Mouse (Mus musculus) gonadal fat pad, adult 2 months (tissue): ENCODE data around the gene Eif4a1. TPM values are rescaled to one million over a fixed set of nuclear protein-coding genes. Genes with fewer than 3 reads are reported as not detected.

Experiments
- DNase-seq: peaks from one replicate; pipeline ENCODE4 v3.0.0-alpha.2; 2012; ENCODE audit warnings: low read depth
- polyA plus RNA-seq: library from polyadenylated mRNA; depleted of rRNA; stranded (reverse); fragments of >200 nt; gene quantifications from 2 replicates; pipeline ENCODE4 v1.2.3, GENCODE M21; 2012

Eif4a1 gene
- polyA plus RNA-seq, 1 experiment: 352 TPM

DNA sequence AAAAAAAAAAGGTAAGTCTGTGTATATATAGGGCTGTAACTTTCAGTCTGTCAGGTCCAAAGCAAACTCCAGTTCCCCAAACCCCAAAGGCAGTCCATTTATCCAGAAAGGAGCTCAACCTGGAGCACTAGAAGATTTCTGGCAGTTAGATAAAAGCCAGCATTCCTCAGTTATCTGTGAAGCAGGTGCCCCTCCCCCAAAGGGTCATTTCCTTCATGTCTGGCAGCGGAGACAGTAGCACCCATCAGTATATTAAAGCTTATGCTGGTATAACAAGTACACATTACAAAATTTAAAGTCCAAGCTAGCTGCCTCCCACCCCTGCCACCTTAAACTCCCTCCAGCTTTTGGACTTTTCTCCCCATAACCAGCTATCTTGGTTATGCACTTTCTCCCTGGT is 27.4 kb upstream of the Eif4a1 start:
- no peak for DNase-seq

DNA sequence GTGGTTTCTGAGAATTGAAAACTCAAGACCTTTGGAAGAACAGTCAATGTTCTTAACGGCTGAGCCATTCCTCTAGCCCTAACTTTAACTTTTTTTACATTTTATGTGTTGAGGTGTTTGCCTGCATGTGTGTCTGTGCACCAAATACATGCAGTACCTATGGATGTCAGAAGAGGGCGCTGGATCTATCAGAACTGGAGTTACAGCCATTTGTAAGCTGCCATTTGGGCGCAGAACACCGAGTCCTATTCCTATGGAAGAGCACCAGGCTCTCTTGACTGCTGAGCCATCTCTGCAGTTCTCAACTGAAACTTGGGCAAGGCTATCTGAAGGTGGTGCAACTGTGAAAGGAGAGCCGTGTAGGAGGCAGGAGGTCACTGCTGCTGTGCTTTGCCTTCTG is 26.4 kb upstream of the Eif4a1 start:
- no peak for DNase-seq

GRCm38 (mm10) chr11:69697396-69697795 is 25.2 kb upstream of the Eif4a1 start:
- no peak for DNase-seq

GRCm38 (mm10) chr11:69695361-69696181 is 23.3 kb upstream of the Eif4a1 start, which contains the start of the genes Tnfsf12 and Tnfsfm13:
Tnfsf12 (minus strand) TSS chr11:69695849.
Tnfsfm13 (minus strand) TSS chr11:69696098.
- no peak for DNase-seq

GRCm38 (mm10) chr11:69695046-69695360 is 22.8 kb upstream of the Eif4a1 start:
- no peak for DNase-seq

GRCm38 (mm10) chr11:69693421-69693965 is 21.3 kb upstream of the Eif4a1 start:
- DNase-seq: no peak

DNA sequence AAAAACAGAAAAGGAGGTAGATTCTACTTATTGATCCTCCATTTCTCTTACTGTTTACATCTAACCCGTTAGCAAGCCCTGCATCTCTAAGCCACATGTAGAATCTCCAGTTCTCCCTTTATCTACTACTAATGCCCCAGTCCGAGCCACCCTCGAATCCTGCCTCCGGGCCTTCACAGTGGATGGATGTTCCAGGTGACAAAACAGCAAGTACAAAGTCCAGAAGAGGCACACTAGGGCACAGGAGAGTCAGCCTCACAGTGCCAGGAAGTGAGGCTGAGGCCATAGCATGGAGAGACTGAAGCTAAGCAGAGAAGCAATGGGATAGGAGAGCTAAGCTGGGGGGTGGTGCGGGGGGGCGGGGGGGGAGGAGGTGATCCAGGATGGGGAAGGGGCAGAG is 20.6 kb upstream of the Eif4a1 start:
- DNase-seq: no peak

- DNase-seq: no peak
Observed at GRCm38 (mm10) chr11:69692196-69692811, 20.1 kb upstream of the Eif4a1 start.

GRCm38 (mm10) chr11:69689891-69690290 is 17.7 kb upstream of the Eif4a1 start:
- no peak for DNase-seq

- no peak for DNase-seq
Observed at GRCm38 (mm10) chr11:69687061-69687460, 14.8 kb upstream of the Eif4a1 start.

GRCm38 (mm10) chr11:69686377-69686776 is 14.2 kb upstream of the Eif4a1 start:
- DNase-seq: no peak

GRCm38 (mm10) chr11:69685526-69686148 is 13.4 kb upstream of the Eif4a1 start, which contains the start of gene Tnfsf13:
Tnfsf13 (minus strand) TSS chr11:69685784.
- no peak for DNase-seq

DNA sequence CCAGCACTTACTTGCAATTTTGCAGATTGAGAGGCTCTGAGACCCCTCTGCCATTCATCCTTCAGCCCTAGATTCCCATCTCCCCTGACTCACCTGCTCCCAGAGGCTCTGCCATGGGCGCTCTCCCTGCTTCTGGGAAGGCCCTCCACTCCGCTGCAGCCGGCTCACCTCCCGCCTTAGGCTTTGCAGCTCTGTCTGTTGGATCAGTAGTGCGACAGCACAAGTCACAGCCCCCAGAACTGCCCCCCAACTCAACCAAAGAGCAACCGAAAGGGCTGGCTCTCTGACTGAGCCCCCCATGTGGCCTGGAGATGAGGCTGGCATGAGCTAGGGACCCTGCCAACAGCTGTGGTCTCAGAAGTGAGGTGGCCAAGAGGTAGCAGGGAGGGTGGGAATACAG is 12.7 kb upstream of the Eif4a1 start:
- DNase-seq: no peak

GRCm38 (mm10) chr11:69684128-69684745 is 12.0 kb upstream of the Eif4a1 start:
- no peak for DNase-seq

- no peak for DNase-seq
Observed at GRCm38 (mm10) chr11:69683576-69683975, 11.4 kb upstream of the Eif4a1 start.

DNA sequence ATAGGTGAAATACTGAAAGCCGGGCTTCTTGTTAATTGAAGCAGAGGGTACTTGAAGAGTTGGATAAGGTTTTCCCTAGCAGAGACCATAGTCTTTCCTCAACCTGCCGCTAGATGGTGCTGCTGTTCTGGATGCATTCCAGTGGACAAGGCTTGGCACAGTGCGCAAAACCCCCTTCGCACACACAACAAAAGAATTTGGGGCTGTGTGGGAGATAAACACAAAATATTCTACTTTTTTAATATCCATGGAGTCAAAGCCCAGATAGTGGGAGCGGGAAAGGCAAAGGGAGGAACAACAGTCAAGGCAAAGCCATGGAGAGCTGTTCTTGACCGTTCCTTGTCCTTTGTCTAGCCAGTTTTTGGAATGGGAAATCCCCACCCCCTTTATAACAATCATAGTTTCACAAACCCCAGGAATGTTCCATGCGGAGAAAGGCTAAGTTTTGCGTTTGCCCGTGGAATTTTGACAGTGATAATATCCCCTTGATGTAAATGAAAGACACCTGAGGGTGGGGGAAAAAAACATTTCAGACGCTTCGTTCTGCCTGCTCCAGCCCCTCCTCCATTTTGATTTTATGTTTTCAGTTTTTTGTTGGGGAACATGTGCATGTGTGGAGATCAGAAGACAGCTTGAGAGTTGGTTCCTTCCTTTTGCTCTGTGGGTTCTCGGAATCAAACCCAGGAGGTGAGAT is 10.8 kb upstream of the Eif4a1 start:
- DNase-seq: no peak

DNA sequence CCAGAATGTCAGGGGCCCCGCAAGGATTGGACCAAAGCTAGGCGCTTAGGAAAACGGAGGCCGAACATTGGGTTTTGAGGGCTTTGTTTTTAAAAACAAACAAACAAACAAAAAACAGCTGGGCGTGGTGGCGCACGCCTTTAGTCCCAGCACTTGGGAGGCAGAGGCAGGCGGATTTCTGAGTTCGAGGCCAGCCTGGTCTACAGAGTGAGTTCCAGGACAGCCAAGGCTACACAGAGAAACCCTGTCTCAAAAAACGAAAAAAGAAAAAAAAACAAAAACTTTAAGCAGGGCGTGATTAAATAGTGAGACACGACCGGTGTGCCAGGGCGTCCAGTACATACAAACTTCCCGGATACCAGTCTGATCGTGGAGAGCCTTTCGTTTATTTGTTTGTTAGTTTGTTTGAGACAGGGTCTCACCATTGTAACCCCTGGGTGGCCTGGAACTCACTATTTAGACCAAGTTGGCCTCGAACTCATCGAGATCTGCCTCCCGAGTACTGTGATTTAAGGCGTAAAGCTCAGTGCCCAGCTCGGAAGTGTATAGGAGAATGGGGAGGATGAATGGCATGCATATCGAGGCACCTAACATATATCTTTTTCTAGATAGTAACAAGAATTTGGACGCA is 10.1 kb upstream of the Eif4a1 start:
- DNase-seq: no peak

DNA sequence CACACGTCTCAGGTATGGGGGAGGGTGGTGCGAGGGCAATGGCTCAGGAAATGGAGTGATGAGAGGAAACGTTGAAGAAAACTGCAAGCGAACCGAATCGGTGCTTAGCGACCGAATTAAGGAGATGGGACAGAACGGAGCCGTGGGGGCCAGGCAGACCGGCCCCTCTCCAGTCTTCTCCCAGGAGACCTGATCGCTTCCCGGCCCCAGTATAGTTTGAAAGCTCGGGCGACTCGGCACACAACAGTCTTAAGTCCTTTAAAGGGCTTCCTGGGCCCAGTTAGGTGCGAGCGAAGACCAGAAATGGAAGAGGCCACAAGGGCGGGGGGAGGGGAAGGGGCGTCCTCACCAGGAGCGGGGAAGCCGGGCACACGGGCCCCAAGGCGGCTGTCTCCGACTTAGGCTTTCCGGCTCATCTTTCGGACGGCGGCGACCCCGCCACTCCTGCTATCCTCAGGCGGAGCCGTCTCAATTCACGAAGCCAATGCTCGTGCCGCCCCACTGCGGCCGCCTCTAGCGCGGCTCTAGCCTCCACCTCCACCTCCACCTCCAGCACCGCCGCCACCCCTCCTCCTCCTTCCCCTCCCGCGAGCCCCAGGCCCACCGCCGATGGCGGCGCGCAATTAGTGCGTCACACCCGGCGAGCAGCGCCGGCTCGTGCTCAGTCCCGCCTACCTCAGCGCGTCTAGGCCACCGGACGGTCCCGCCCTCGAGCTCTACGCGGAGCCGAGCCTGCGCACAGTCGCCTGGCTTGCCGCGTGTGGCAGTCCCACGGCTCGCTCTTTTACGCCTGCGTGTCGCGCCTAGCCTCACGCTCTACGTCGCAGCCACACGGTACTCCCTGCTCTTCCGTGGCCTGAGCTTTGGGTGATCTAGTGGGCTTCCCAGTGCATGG is 9.3 kb upstream of the Eif4a1 start, which contains the start of gene Senp3:
Senp3 (minus strand) TSS at position 771 of the 895 bp plus-strand sequence.
- no peak for DNase-seq

DNA sequence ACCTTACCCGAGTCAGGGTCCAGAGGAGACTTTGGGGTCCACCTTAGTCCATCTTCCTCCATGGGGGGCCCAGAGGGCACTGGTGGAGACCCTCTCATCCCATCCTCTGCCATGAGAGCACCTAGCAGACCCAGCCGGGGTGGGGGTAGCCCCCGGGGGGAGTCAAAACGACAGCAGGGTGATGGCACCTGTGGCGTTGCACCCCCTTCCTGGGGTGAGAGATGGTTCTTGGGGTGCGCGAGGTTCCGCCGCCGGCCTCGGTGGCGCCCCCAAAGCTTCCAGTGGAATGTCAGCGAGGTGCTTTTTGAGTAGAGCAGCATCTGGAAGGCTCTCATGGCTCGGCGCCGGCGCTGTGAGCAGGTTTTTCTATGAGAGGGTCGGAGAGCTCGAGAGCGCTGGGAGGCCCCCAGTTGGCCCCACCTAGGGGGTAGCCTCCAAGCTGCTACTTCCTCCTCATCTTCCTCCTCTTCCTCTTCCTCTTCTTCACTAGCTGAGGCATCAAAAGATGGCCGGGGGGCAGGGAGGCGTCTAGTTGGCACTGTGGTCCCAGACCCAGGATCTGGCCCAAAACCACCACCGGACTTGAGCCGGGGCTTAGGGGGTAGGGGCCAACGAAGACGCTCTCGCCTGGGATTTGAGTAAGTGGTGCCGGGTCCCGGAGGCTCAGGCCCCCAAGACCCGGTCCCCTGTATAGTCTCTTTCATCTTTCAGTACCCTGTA is 8.1 kb upstream of the Eif4a1 start:
- DNase-seq: no peak
